Mouse (Mus musculus) CH12.LX (cell line): ENCODE results near the gene Glis1. TPM values are rescaled to one million over a fixed set of nuclear protein-coding genes. Genes with fewer than 3 reads are reported as not detected.

Source experiments
- DNase-seq: peaks from one replicate; pipeline ENCODE4 v3.0.0-alpha.2; 2013; ENCODE audit errors: extremely low read depth
- H3K27ac ChIP-seq: 2 replicates; pipeline ENCODE4 v1.5.1; 2012; ENCODE audit warnings: low read depth, mild to moderate bottlenecking, control low read depth, moderate library complexity; ENCODE audit not compliant: insufficient read depth
- H3K27me3 ChIP-seq: replicated peaks from 2 replicates; pipeline ENCODE3; 2012; ENCODE audit warnings: inconsistent platforms
- H3K36me3 ChIP-seq, 2 experiments: replicated peaks in 1 of 2; 2 replicates each; pipeline versions ENCODE3 to v1.6.1; 2012; ENCODE audit warnings: inconsistent platforms in 1 of 2, low read length in 1 of 2, mild to moderate bottlenecking in 1 of 2, mixed read lengths in 1 of 2, moderate library complexity in 1 of 2; ENCODE audit not compliant: control insufficient read depth in 1 of 2, insufficient read depth in 1 of 2
- H3K4me1 ChIP-seq, 2 experiments: 2 replicates each; pipeline ENCODE4 v1.6.1; 2012; ENCODE audit warnings: inconsistent platforms in 1 of 2, moderate library complexity in 1 of 2; ENCODE audit not compliant: insufficient read depth in 2 of 2, control insufficient read depth in 1 of 2
- H3K4me2 ChIP-seq: 2 replicates; pipeline ENCODE4 v1.6.1; 2012; ENCODE audit warnings: low read depth, mild to moderate bottlenecking, control low read depth; ENCODE audit not compliant: poor library complexity, insufficient read depth, severe bottlenecking
- H3K4me3 ChIP-seq, 3 experiments: fragments of 150-350 bp in 1 of 3; sonication (generic) in 1 of 3; replicated peaks in 1 of 3; 2 replicates each; pipeline versions ENCODE3 to v1.5.1; 2011 to 2012; ENCODE audit warnings: low read depth in 2 of 3, low read length in 2 of 3, mild to moderate bottlenecking in 2 of 3, moderate library complexity in 2 of 3, control low read depth in 1 of 3, improper control_type of control experiment in 1 of 3, inconsistent platforms in 1 of 3, mixed read lengths in 1 of 3; ENCODE audit not compliant: poor library complexity in 1 of 3
- H3K79me2 ChIP-seq: replicated peaks from 2 replicates; pipeline ENCODE4 v1.6.1; 2012; ENCODE audit warnings: mild to moderate bottlenecking, moderate library complexity; ENCODE audit not compliant: control insufficient read depth, poor library complexity, insufficient read depth, severe bottlenecking; ENCODE audit errors: extremely low read depth
- H3K9ac ChIP-seq: 2 replicates; pipeline ENCODE4 v1.6.1; 2012; ENCODE audit warnings: low read depth, mild to moderate bottlenecking, control low read depth, moderate library complexity; ENCODE audit not compliant: insufficient read depth
- H3K9me3 ChIP-seq: replicated peaks from 2 replicates; pipeline ENCODE3; 2012; ENCODE audit warnings: low read length, inconsistent platforms, mixed read lengths
- CHD1 ChIP-seq: IDR thresholded peaks from 2 replicates; pipeline ENCODE4 v1.6.1; 2012; ENCODE audit warnings: low read depth, low read length, improper control_type of control experiment, inconsistent platforms
- CTCF ChIP-seq, 2 experiments: IDR thresholded peaks in 1 of 2; conservative IDR thresholded peaks in 1 of 2; 2 replicates each; pipeline ENCODE4 v1.5.1; 2011 to 2012; ENCODE audit warnings: low read depth in 2 of 2, low read length in 2 of 2, improper control_type of control experiment in 1 of 2, inconsistent platforms in 1 of 2, mild to moderate bottlenecking in 1 of 2, moderate library complexity in 1 of 2
- EP300 ChIP-seq: IDR thresholded peaks from 2 replicates; pipeline ENCODE4 v1.6.1; 2011; ENCODE audit warnings: low read length, improper control_type of control experiment
- ETS1 ChIP-seq: conservative IDR thresholded peaks from 2 replicates; pipeline ENCODE4 v1.6.1; 2012; ENCODE audit warnings: low read depth, mild to moderate bottlenecking, inconsistent platforms, low read length, improper control_type of control experiment, moderate library complexity
- HCFC1 ChIP-seq: IDR thresholded peaks from 2 replicates; pipeline ENCODE4 v1.6.1; 2012; ENCODE audit warnings: low read depth, mild to moderate bottlenecking, inconsistent platforms, low read length, improper control_type of control experiment
- IRF4 ChIP-seq: IDR thresholded peaks from 2 replicates; pipeline ENCODE4 v1.6.1; 2014; ENCODE audit warnings: low read depth, mild to moderate bottlenecking, inconsistent platforms, low read length, improper control_type of control experiment
- MAFK ChIP-seq: IDR thresholded peaks from 2 replicates; pipeline ENCODE4 v1.6.1; 2011; ENCODE audit warnings: low read length, improper control_type of control experiment; ENCODE audit not compliant: insufficient replicate concordance
- MAX ChIP-seq: IDR thresholded peaks from 2 replicates; pipeline ENCODE4 v1.6.1; 2011; ENCODE audit warnings: low read length, improper control_type of control experiment
- NELFE ChIP-seq: IDR thresholded peaks from 2 replicates; pipeline ENCODE4 v1.6.1; 2011; ENCODE audit warnings: low read depth, low read length, improper control_type of control experiment
- PAX5 ChIP-seq: IDR thresholded peaks from 2 replicates; pipeline ENCODE4 v1.6.1; 2012; ENCODE audit warnings: low read length, inconsistent platforms, mixed read lengths
- RAD21 ChIP-seq: IDR thresholded peaks from 2 replicates; pipeline ENCODE4 v1.6.1; 2011; ENCODE audit warnings: low read depth, mild to moderate bottlenecking, low read length, improper control_type of control experiment, moderate library complexity
- RCOR1 ChIP-seq: conservative IDR thresholded peaks from 2 replicates; pipeline ENCODE4 v1.6.1; 2012; ENCODE audit warnings: low read depth, mild to moderate bottlenecking, inconsistent platforms, low read length, improper control_type of control experiment
- SIN3A ChIP-seq: IDR thresholded peaks from 2 replicates; pipeline ENCODE4 v1.6.1; 2012; ENCODE audit warnings: low read length, improper control_type of control experiment, inconsistent platforms
- TBP ChIP-seq: conservative IDR thresholded peaks from 2 replicates; pipeline ENCODE4 v1.6.1; 2011; ENCODE audit warnings: low read depth, low read length, improper control_type of control experiment
- ZNF384 ChIP-seq: IDR thresholded peaks from 2 replicates; pipeline ENCODE4 v1.6.1; 2012; ENCODE audit warnings: low read depth, low read length, improper control_type of control experiment, inconsistent platforms
- dilution Hi-C: fragments of 300-500 bp; cut with MboI; formaldehyde crosslinking; loops from 2 replicates; pipeline ENCODE4 v1.14.3; 2020; ENCODE audit warnings: low sequenced_read_pairs; ENCODE audit not compliant: extremely low pct_unique_long_range_greater_than_20kb, extremely low pct_ligation_motif_present
- in situ Hi-C: fragments of 300-500 bp; cut with MboI; formaldehyde crosslinking; loops from 3 replicates; pipeline ENCODE4 v1.14.3; 2019; ENCODE audit warnings: low sequenced_read_pairs, low pct_ligation_motif_present, low pct_unique_long_range_greater_than_20kb, mixed read lengths
- polyA plus RNA-seq: library from polyadenylated mRNA; unstranded; fragments of >175 nt; gene quantifications from 2 replicates; pipeline ENCODE4 v1.2.1, GENCODE M21; 2012; ENCODE audit warnings: low read depth; ENCODE audit not compliant: insufficient read length
- total RNA-seq, 2 experiments: library from RNA; depleted of rRNA; stranded (reverse); fragments of 300-350 nt in 1 of 2; fragments of >200 nt in 1 of 2; gene quantifications; 2 replicates each; pipeline ENCODE4 v1.2.3; 2012 to 2014

Glis1 gene
- total and polyA plus RNA-seq, 3 experiments, result 0.08 to 2.2 (median 0.17) TPM

GRCm38 (mm10) chr4:107593426-107593825, 159.0 kb downstream of the Glis1 start:
- Histone ChIP-seq H3K4me3 (no peak overlapping the region), H3K9me3 (no peaks in the 10 kb centered on the region), H3K79me2 (no peaks in the 10 kb centered on the region), H3K27ac (no peak overlapping the region), H3K4me1 (peaks cover 0 to 9% of the 10 kb centered on the region in 2 experiments; a peak in 2 of 4 replicates), H3K36me3 (no peaks in the 10 kb centered on the region), H3K4me2 (no peak overlapping the region), H3K27me3 (no peaks in the 10 kb centered on the region), H3K9ac (no peak overlapping the region)
- DNase-seq, result no peak
- dilution Hi-C loops (no loop called here), in situ Hi-C loops (no loop called here)
- TF ChIP-seq ETS1, result no peak
- no peak for TF ChIP-seq RAD21
- no peak for TF ChIP-seq CHD1
- no peak for TF ChIP-seq NELFE
- no peak for TF ChIP-seq EP300
- no peak for TF ChIP-seq HCFC1
- TF ChIP-seq CTCF (conservative IDR thresholded peaks at IDR 0.05 in 1 of 2, IDR thresholded peaks at IDR 0.05 in 1 of 2; ENCODE audit: low read depth in 2 of 2, low read length in 2 of 2), result no peak
- TF ChIP-seq MAFK, result no peak
- no peak for TF ChIP-seq RCOR1
- TF ChIP-seq PAX5, result no peak
- TF ChIP-seq IRF4, result no peak
- TF ChIP-seq ZNF384, result no peak
- no peak for TF ChIP-seq MAX
- TF ChIP-seq SIN3A, result no peak

- H3K9ac ChIP-seq, result no peak overlapping the region
- dilution Hi-C loops, result no loop called here
- DNase-seq, result no peak
Measured at GRCm38 (mm10) chr4:107597226-107597897, 163.0 kb downstream of the Glis1 start.

More at GRCm38 (mm10) chr4:107597226-107597897, 163.0 kb downstream of the Glis1 start:
- no peak overlapping the region for H3K27ac ChIP-seq
- no peak overlapping the region for H3K4me2 ChIP-seq
- H3K79me2 ChIP-seq, result no peaks in the 10 kb centered on the region
- no peaks in the 10 kb centered on the region for H3K27me3 ChIP-seq
- no peak overlapping the region for H3K4me3 ChIP-seq
- H3K4me1 ChIP-seq, result peaks cover 0 to 14% of the 10 kb centered on the region in 2 experiments; a peak in 3 of 4 replicates
- TF ChIP-seq TBP, result no peak
- TF ChIP-seq, all 38 proteins: peak for 0
- in situ Hi-C loops, result no loop called here
- no peaks in the 10 kb centered on the region for H3K36me3 ChIP-seq
- H3K9me3 ChIP-seq, result no peaks in the 10 kb centered on the region
